In genomic region chr1:143916587-143916986, GRCm38 (mm10) we compare ENCODE assay signal across 8 mouse cellular contexts.
DNase-seq lines count a peak whose midpoint lies in the region; ATAC-seq lines count a peak whose summit lies in the region.

No protein-coding gene starts in this region.

- H3K27ac ChIP-seq in lung, embryonic 15.5 days, result peak overlapping the region; percentile 45; the same call in 1 of the 2 replicates
- H3K27ac ChIP-seq in limb, embryonic 10.5 days, result no peak overlapping the region

- H3K9ac ChIP-seq in lung, embryonic 15.5 days, result no peak overlapping the region

- ATAC-seq in granulocyte monocyte progenitor cell, adult 5-6 weeks (replicated peaks; ENCODE audit: poor library complexity, severe bottlenecking), result peak; percentile 77
- ATAC-seq in lung, embryonic 15.5 days (ENCODE audit: borderline replicate concordance, extremely low read depth, low FRiP score, low TSS enrichment), result no peak

- DNase-seq in heart, adult 9 months (ENCODE audit: low spot score in 2 of 2), result peak; percentile 37 to 60
- DNase-seq in heart, postnatal 4 days, result no peak
- peak; percentile 82 for DNase-seq in splenic B cell, adult 2 months (ENCODE audit: low read depth, low spot score)
- DNase-seq in right cerebral cortex, postnatal 4 days, result no peak
- no peak for DNase-seq in limb, embryonic 10.5 days (ENCODE audit: low spot score)
- DNase-seq in frontal cortex, postnatal 36 days (ENCODE audit: low spot score in 2 of 2), result no peak

- no peaks in the 10 kb centered on the region for H3K36me3 ChIP-seq in lung, embryonic 15.5 days
- H3K36me3 ChIP-seq in splenic B cell, adult 2 months (ENCODE audit: control insufficient read depth, insufficient read depth, low read length, poor library complexity, severe bottlenecking), result no peaks in the 10 kb centered on the region
- no peaks in the 10 kb centered on the region for H3K36me3 ChIP-seq in limb, embryonic 10.5 days

- no peak overlapping the region for H3K4me3 ChIP-seq in lung, embryonic 15.5 days
- H3K4me3 ChIP-seq in limb, embryonic 10.5 days, result no peak overlapping the region

- H3K9me3 ChIP-seq in lung, embryonic 15.5 days, result no peaks in the 10 kb centered on the region
- H3K9me3 ChIP-seq in limb, embryonic 10.5 days (replicated peaks), result no peaks in the 10 kb centered on the region

- peaks cover 14% of the 10 kb centered on the region; the same call in 1 of the 2 replicates for H3K4me1 ChIP-seq in lung, embryonic 15.5 days
- H3K4me1 ChIP-seq in limb, embryonic 10.5 days, result no peaks in the 10 kb centered on the region

- 60% methylated on average over 9 of the region's 9 CpGs for WGBS in lung, embryonic 15.5 days
- WGBS in limb, embryonic 10.5 days, result 90% methylated on average over 9 of the region's 9 CpGs

- no peaks in the 10 kb centered on the region for H3K27me3 ChIP-seq in lung, embryonic 15.5 days
- H3K27me3 ChIP-seq in splenic B cell, adult 2 months (ENCODE audit: control insufficient read depth, insufficient read depth, low read length, poor library complexity, severe bottlenecking), result no peaks in the 10 kb centered on the region
- H3K27me3 ChIP-seq in limb, embryonic 10.5 days (ENCODE audit: low read depth, poor library complexity, severe bottlenecking), result no peaks in the 10 kb centered on the region

- no peak overlapping the region for H3K4me2 ChIP-seq in lung, embryonic 15.5 days

Comparison
In these comparisons a context has a peak if more than half of its experiments do, and no peak if none do; other contexts are left out.
1. DNase-seq: peak in heart, adult 9 months (2 of 2) and splenic B cell, adult 2 months (single experiment); none in heart, postnatal 4 days (single experiment), right cerebral cortex, postnatal 4 days (single experiment), limb, embryonic 10.5 days (single experiment) and frontal cortex, postnatal 36 days (0 of 2).